In genomic region chr6:140212403-140212802, GRCm38 (mm10) we compare ENCODE assay signal across 21 mouse cellular contexts.
DNase-seq lines count a peak whose midpoint lies in the region; ATAC-seq and TF ChIP-seq lines count a peak whose summit lies in the region.
"Had no signal": no experiment of that assay in that cellular context is flagged by ENCODE, and none has a peak within 500 bp of the region (broad histone marks: within the 10 kb centered on the region; RNA-seq: fewer than 3 reads in every experiment).

No protein-coding gene starts in this region.

- 63% methylated on average over 2 of the region's 2 CpGs for WGBS in kidney, adult 2 months
- WGBS in lung, embryonic 14.5 days, result 69% methylated on average over 2 of the region's 2 CpGs
- WGBS in lung, adult 2 months, result 59% methylated on average over 2 of the region's 2 CpGs
- WGBS in stomach, postnatal 0 days, result 61% methylated on average over 2 of the region's 2 CpGs

- H3K27ac ChIP-seq in kidney, adult 2 months (ENCODE audit: insufficient read depth, low read depth, low read length), result no peak overlapping the region
- no peak overlapping the region for H3K27ac ChIP-seq in lung, embryonic 14.5 days (ENCODE audit: low read depth)
- no peak overlapping the region for H3K27ac ChIP-seq in stomach, postnatal 0 days (replicated peaks)
- H3K27ac ChIP-seq: forebrain, embryonic 10.5 days; gastrocnemius, adult 2 months; hindbrain, embryonic 15.5 days; limb, embryonic 12.5 days; liver, embryonic 15.5 days had no signal

- DNase-seq in kidney, adult 2 months, result no peak
- DNase-seq in kidney, adult 9 months, result no peak
- DNase-seq in lung, embryonic 14.5 days, result no peak
- no peak for DNase-seq in lung, adult 2 months
- DNase-seq in ES-CJ7 (ENCODE audit: low read depth, low spot score), result peak; percentile 48
- DNase-seq in stomach, postnatal 0 days (ENCODE audit: low spot score), result no peak
- no peak for DNase-seq in right cerebral cortex, adult 2 months (ENCODE audit: low spot score in 2 of 2)
- DNase-seq: B cell, adult 2 months; cerebellum, adult 11-12 months; gastrocnemius, adult 2 months; heart, postnatal 4 days; lung, postnatal 10 days; right cerebral cortex, postnatal 14 days; thymus, postnatal 25 days had no signal

- H3K27me3 ChIP-seq in kidney, adult 2 months (replicated peaks; ENCODE audit: control insufficient read depth, insufficient read depth, low read length), result no peaks in the 10 kb centered on the region
- no peaks in the 10 kb centered on the region for H3K27me3 ChIP-seq in lung, embryonic 14.5 days (ENCODE audit: insufficient read depth, low read length)
- H3K27me3 ChIP-seq in stomach, postnatal 0 days (ENCODE audit: control insufficient read depth, insufficient read depth, low read length), result no peaks in the 10 kb centered on the region
- H3K27me3 ChIP-seq: CH12.LX; hindbrain, embryonic 15.5 days; limb, embryonic 12.5 days; liver, embryonic 15.5 days had no signal

- H3K9ac ChIP-seq in lung, embryonic 14.5 days, result no peak overlapping the region
- H3K9ac ChIP-seq in stomach, postnatal 0 days (ENCODE audit: low read length), result no peak overlapping the region
- H3K9ac ChIP-seq: hindbrain, embryonic 15.5 days; limb, embryonic 12.5 days; liver, embryonic 15.5 days had no signal

- no peaks in the 10 kb centered on the region for H3K36me3 ChIP-seq in kidney, adult 2 months (ENCODE audit: control insufficient read depth, insufficient read depth, low read length)
- no peaks in the 10 kb centered on the region for H3K36me3 ChIP-seq in lung, embryonic 14.5 days (ENCODE audit: insufficient read depth)
- H3K36me3 ChIP-seq in stomach, postnatal 0 days (ENCODE audit: control insufficient read depth, insufficient read depth, low read length), result no peaks in the 10 kb centered on the region
- H3K36me3 ChIP-seq: forebrain, embryonic 10.5 days; hindbrain, embryonic 15.5 days; limb, embryonic 12.5 days; liver, embryonic 15.5 days had no signal

- no peak overlapping the region for H3K4me2 ChIP-seq in lung, embryonic 14.5 days
- H3K4me2 ChIP-seq in stomach, postnatal 0 days (replicated peaks; ENCODE audit: low read depth), result no peak overlapping the region
- H3K4me2 ChIP-seq: hindbrain, embryonic 15.5 days; limb, embryonic 12.5 days; liver, embryonic 15.5 days; midbrain, embryonic 11.5 days had no signal

- no peaks in the 10 kb centered on the region for H3K4me1 ChIP-seq in kidney, adult 2 months (ENCODE audit: control insufficient read depth, insufficient read depth, low read length)
- no peaks in the 10 kb centered on the region for H3K4me1 ChIP-seq in lung, embryonic 14.5 days (ENCODE audit: insufficient read depth)
- no peaks in the 10 kb centered on the region for H3K4me1 ChIP-seq in lung, adult 2 months (ENCODE audit: control insufficient read depth, insufficient read depth, low read length)
- no peaks in the 10 kb centered on the region for H3K4me1 ChIP-seq in stomach, postnatal 0 days (replicated peaks; ENCODE audit: control insufficient read depth, insufficient read depth)
- H3K4me1 ChIP-seq: hindbrain, embryonic 15.5 days; limb, embryonic 12.5 days; liver, embryonic 15.5 days had no signal

- TF ChIP-seq EP300 in stomach, postnatal 0 days (optimal IDR thresholded peaks at IDR 0.05), result no peak

- TF ChIP-seq POLR2A in kidney, adult 2 months (IDR thresholded peaks at IDR 0.05; ENCODE audit: low read depth, low read length), result no peak
- TF ChIP-seq POLR2A in lung, adult 2 months (IDR thresholded peaks at IDR 0.05; ENCODE audit: borderline replicate concordance, extremely low read depth, low read depth, low read length), result no peak

- 0 out of 2 replicates have a peak, but pooled peaks have one; percentile 15 for TF ChIP-seq CTCF in kidney, adult 2 months (conservative IDR thresholded peaks at IDR 0.05; ENCODE audit: insufficient read depth, insufficient read length, low read depth, low read length)
- TF ChIP-seq CTCF in lung, embryonic 14.5 days (IDR thresholded peaks at IDR 0.05; ENCODE audit: low read depth), result peak; percentile 12; the same call in 1 of the 2 replicates
- TF ChIP-seq CTCF in lung, adult 2 months (IDR thresholded peaks at IDR 0.05; ENCODE audit: insufficient read depth, low read length), result no peak
- peak; percentile 35 for TF ChIP-seq CTCF in stomach, postnatal 0 days (IDR thresholded peaks at IDR 0.05; ENCODE audit: low read depth)

- ATAC-seq in lung, embryonic 14.5 days (ENCODE audit: insufficient read depth), result no peak
- no peak for ATAC-seq in stomach, postnatal 0 days (ENCODE audit: low FRiP score, low TSS enrichment)
- ATAC-seq: intestine, embryonic 16.5 days had no signal

- H3K9me3 ChIP-seq in lung, embryonic 14.5 days (ENCODE audit: low read depth, low read length), result no peaks in the 10 kb centered on the region
- peaks cover 3% of the 10 kb centered on the region; the same call in 1 of the 2 replicates for H3K9me3 ChIP-seq in stomach, postnatal 0 days (ENCODE audit: control insufficient read depth, low read length)
- H3K9me3 ChIP-seq: hindbrain, embryonic 15.5 days had no signal

- no peak overlapping the region for H3K4me3 ChIP-seq in kidney, adult 2 months (ENCODE audit: insufficient read depth, low read depth, low read length)
- H3K4me3 ChIP-seq in lung, embryonic 14.5 days (ENCODE audit: low read depth, low read length), result no peak overlapping the region
- no peak overlapping the region for H3K4me3 ChIP-seq in lung, adult 2 months (replicated peaks; ENCODE audit: extremely low read depth, low read depth, low read length)
- H3K4me3 ChIP-seq in stomach, postnatal 0 days (ENCODE audit: low read depth, low read length), result no peak overlapping the region
- H3K4me3 ChIP-seq: forebrain, embryonic 10.5 days; gastrocnemius, adult 2 months; hindbrain, embryonic 15.5 days; limb, embryonic 12.5 days; liver, embryonic 15.5 days had no signal
